Comparison of ENCODE assay signal across 18 mouse cellular contexts in genomic region chr7:65570691-65571090, GRCm38 (mm10). TPM values are rescaled to one million over a fixed set of nuclear protein-coding genes. Genes with fewer than 3 reads are reported as not detected.
A peak's percentile ranks its signal among the peaks of the same experiment; 100 is the strongest.
DNase-seq lines count a peak whose midpoint lies in the region; ATAC-seq and TF ChIP-seq lines count a peak whose summit lies in the region.
"Had no signal": no experiment of that assay in that cellular context is flagged by ENCODE, and none has a peak within 500 bp of the region (broad histone marks: within the 10 kb centered on the region; RNA-seq: fewer than 3 reads in every experiment).

No protein-coding gene starts in this region.

- ATAC-seq in hindbrain, postnatal 0 days = no peak
- no peak for ATAC-seq in hindbrain, embryonic 14.5 days (ENCODE audit: low FRiP score)
- ATAC-seq: CD4-positive, CD25-positive, alpha-beta regulatory T cell, adult 4 months had no signal

- no peaks in the 10 kb centered on the region for H3K9me3 ChIP-seq in hindbrain, postnatal 0 days (ENCODE audit: low read length)
- H3K9me3 ChIP-seq in hindbrain, embryonic 14.5 days (ENCODE audit: control insufficient read depth, low read length) = no peaks in the 10 kb centered on the region
- H3K9me3 ChIP-seq: embryonic facial prominence, embryonic 12.5 days; heart, embryonic 15.5 days; hindbrain, embryonic 15.5 days; midbrain, embryonic 10.5 days had no signal

- WGBS in hindbrain, postnatal 0 days = 74% methylated on average over 4 of the region's 4 CpGs
- WGBS in hindbrain, embryonic 14.5 days = 81% methylated on average over 4 of the region's 4 CpGs

- no peak overlapping the region for H3K4me3 ChIP-seq in hindbrain, postnatal 0 days (ENCODE audit: low read length)
- H3K4me3 ChIP-seq in hindbrain, embryonic 14.5 days (replicated peaks; ENCODE audit: low read length) = no peak overlapping the region
- H3K4me3 ChIP-seq: embryonic facial prominence, embryonic 12.5 days; heart, embryonic 15.5 days; hindbrain, embryonic 15.5 days; midbrain, embryonic 10.5 days had no signal

- TF ChIP-seq CTCF in hindbrain, postnatal 0 days (IDR thresholded peaks at IDR 0.05; ENCODE audit: low read depth) = no peak

- no peaks in the 10 kb centered on the region for H3K36me3 ChIP-seq in hindbrain, postnatal 0 days (ENCODE audit: insufficient read depth, low read length)
- no peaks in the 10 kb centered on the region for H3K36me3 ChIP-seq in hindbrain, embryonic 14.5 days (replicated peaks; ENCODE audit: control insufficient read depth, insufficient read depth)
- H3K36me3 ChIP-seq: embryonic facial prominence, embryonic 12.5 days; heart, embryonic 15.5 days; hindbrain, embryonic 15.5 days; midbrain, embryonic 10.5 days had no signal

- no peak overlapping the region for H3K9ac ChIP-seq in hindbrain, postnatal 0 days (replicated peaks; ENCODE audit: low read length)
- H3K9ac ChIP-seq in hindbrain, embryonic 14.5 days = no peak overlapping the region
- H3K9ac ChIP-seq: embryonic facial prominence, embryonic 12.5 days; heart, embryonic 15.5 days; hindbrain, embryonic 15.5 days had no signal

- no peaks in the 10 kb centered on the region for H3K27me3 ChIP-seq in hindbrain, postnatal 0 days (ENCODE audit: insufficient read depth, low read length)
- no peaks in the 10 kb centered on the region for H3K27me3 ChIP-seq in hindbrain, embryonic 14.5 days (ENCODE audit: control insufficient read depth, insufficient read depth, low read length)
- H3K27me3 ChIP-seq: embryonic facial prominence, embryonic 12.5 days; heart, embryonic 15.5 days; hindbrain, embryonic 15.5 days had no signal

- H3K4me1 ChIP-seq in hindbrain, postnatal 0 days (ENCODE audit: insufficient read depth, low read length) = no peaks in the 10 kb centered on the region
- no peaks in the 10 kb centered on the region for H3K4me1 ChIP-seq in hindbrain, embryonic 14.5 days (replicated peaks; ENCODE audit: control insufficient read depth, insufficient read depth, low read length)
- H3K4me1 ChIP-seq: embryonic facial prominence, embryonic 12.5 days; heart, embryonic 15.5 days; midbrain, embryonic 10.5 days had no signal

- no peak overlapping the region for H3K4me2 ChIP-seq in hindbrain, postnatal 0 days (ENCODE audit: low read depth, low read length)
- no peak overlapping the region for H3K4me2 ChIP-seq in hindbrain, embryonic 14.5 days (replicated peaks)
- H3K4me2 ChIP-seq: embryonic facial prominence, embryonic 12.5 days; heart, embryonic 15.5 days; hindbrain, embryonic 15.5 days; liver, embryonic 11.5 days had no signal

- no peak overlapping the region for H3K27ac ChIP-seq in hindbrain, postnatal 0 days
- no peak overlapping the region for H3K27ac ChIP-seq in hindbrain, embryonic 14.5 days
- H3K27ac ChIP-seq: embryonic facial prominence, embryonic 12.5 days; heart, embryonic 15.5 days; hindbrain, embryonic 15.5 days; midbrain, embryonic 10.5 days had no signal

- DNase-seq in hindbrain, postnatal 0 days (ENCODE audit: low spot score) = peak; percentile 43
- no peak for DNase-seq in hindbrain, embryonic 14.5 days (ENCODE audit: low spot score)
- DNase-seq in right cerebral cortex, adult 2 months (ENCODE audit: low spot score in 2 of 2) = peak; percentile 19 to 41
- DNase-seq in right cerebral cortex, postnatal 36 days (ENCODE audit: low spot score in 2 of 2) = no peak
- peak; percentile 57 for DNase-seq in layer of hippocampus, adult 11-12 months (ENCODE audit: low spot score)
- DNase-seq in gastrocnemius, adult 18-20 months (ENCODE audit: low spot score) = no peak
- no peak for DNase-seq in thymus, postnatal 10 days (ENCODE audit: low spot score in 2 of 2)
- DNase-seq: adrenal gland, postnatal 25 days; cerebellum, adult 11 months; kidney, adult 18-20 months; kidney, postnatal 36 days had no signal

RNA-seq across cellular contexts. Expression of gene Tjp1, which starts 43.1 kb away (rescaled TPM):
- total RNA-seq in hindbrain, postnatal 0 days (2014; rRNA removed) = 46.2 and 69.5 TPM in 2 replicates
- 20.2 and 24.2 TPM in 2 replicates for polyA plus RNA-seq in hindbrain, postnatal 0 days (2015; fragmentation: Nextera tagmentation; extraction: Ambion mirVana)
- polyA plus RNA-seq in hindbrain, embryonic 14.5 days (2014; fragmentation: Nextera tagmentation; extraction: Ambion mirVana) = 30.4 and 33.2 TPM in 2 replicates
- total RNA-seq in gastrocnemius, adult 18-20 months (2021) = 10 to 100 TPM; 14.9 to 16.6 TPM
- total RNA-seq: MEL had no signal
- polyA plus RNA-seq: CD4-positive, CD25-positive, alpha-beta regulatory T cell, adult 4 months had no signal

Comparison
In these comparisons a context has a peak if more than half of its experiments do, and no peak if none do; other contexts are left out.
1. DNase-seq: peak in hindbrain, postnatal 0 days (single experiment), right cerebral cortex, adult 2 months (2 of 2) and layer of hippocampus, adult 11-12 months (single experiment); none in hindbrain, embryonic 14.5 days (single experiment), right cerebral cortex, postnatal 36 days (0 of 2), gastrocnemius, adult 18-20 months (single experiment) and thymus, postnatal 10 days (0 of 2).